Mouse (Mus musculus) left cerebral cortex, postnatal 4 days (tissue): ENCODE data around the gene Gphb5. TPM values are rescaled to one million over a fixed set of nuclear protein-coding genes. Genes with fewer than 3 reads are reported as not detected.
A peak's percentile ranks its signal among the peaks of the same experiment; 100 is the strongest.
"Not testable (repeated sequence)": the region's sequence is repeated elsewhere in the genome, so short reads cannot be mapped to it uniquely, and the experiment has no call there.

Experiments used
- DNase-seq: peaks from one replicate; pipeline ENCODE4 v3.0.0-alpha.2; 2022
- intact Hi-C: fragments of 180-260 bp; cut with DNase I; formaldehyde crosslinking; loops from one replicate; pipeline ENCODE4 v1.15.1; 2025
- total RNA-seq, 2 experiments: library from RNA; stranded (reverse); gene quantifications; 2 replicates each; pipeline ENCODE4 v1.2.3; 2021

Gene Gphb5
- total RNA-seq = not detected

- DNase-seq = no peak
- intact Hi-C loops = no loop called here
Observed at GRCm38 (mm10) chr12:75416681-75417080, at the start of gene Gphb5. TSS of gene Gphb5 (minus strand) at chr12:75416781.

GRCm38 (mm10) chr12:75466206-75466605 is 49.6 kb upstream of the Gphb5 start:
- no peak for DNase-seq
- intact Hi-C loops = loop anchor here (5.0 kb wide), 2 partner anchors 131 to 186 kb away; partner anchors contain the start of gene Ppp2r5e

DNA sequence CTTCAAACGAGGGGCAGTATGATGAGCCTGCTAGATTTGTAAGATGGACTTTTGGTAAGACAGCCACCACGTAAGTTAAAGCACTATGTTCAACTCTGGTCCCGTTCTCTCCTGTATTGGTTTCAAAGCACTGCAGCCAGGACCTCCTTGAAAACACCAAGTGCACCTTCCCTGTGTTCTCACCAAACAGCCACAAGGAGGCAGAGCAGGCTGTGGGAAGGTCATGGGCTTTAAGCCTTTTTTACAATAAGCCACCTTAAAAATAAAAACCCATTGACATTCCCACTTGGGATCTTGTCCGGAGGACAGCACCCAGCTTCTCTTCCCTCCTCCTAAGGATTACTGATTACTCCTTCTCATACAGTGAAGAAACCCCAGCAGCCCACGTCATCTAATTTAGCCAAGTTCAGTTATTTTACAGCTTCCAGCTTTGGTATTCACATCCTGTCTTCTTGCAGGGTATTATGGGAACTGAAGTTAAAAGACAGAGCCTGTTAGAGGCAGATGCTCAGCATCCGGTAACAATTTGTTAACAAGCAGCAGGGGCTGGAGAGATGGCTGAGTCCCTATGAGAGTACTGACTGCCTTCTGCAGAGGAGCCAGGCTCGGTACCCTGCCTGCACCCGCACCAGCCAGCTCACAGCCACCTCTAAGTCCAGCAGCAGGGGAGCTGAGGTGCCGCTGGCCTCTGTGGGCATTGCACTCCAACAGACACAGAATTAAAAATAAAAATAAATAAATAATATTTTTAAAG is 47.6 kb upstream of the Gphb5 start:
- DNase-seq = peak; percentile 23
- intact Hi-C loops = no loop called here

GRCm38 (mm10) chr12:75460561-75460960 is 44.0 kb upstream of the Gphb5 start:
- DNase-seq = no peak
- intact Hi-C loops = no loop called here

DNA sequence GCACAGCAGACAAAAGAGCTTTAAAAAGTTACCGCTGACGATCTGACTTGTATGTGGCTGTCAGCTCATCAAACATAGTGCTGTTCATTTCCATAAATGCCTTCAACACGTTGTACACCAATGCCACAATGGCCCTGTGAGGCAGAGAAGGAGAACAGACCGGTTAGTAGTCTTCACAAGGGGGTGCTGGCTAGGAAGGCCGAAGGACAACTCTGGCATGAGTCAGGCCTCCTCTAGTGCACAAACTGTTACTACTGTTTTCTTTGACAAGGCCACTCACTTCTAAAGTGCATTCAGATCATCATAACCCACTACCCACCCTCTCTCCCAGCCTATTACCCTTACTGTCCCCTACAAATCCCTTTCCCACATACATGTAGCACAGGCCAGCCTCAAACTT is 43.1 kb upstream of the Gphb5 start:
- intact Hi-C loops = no loop called here
- no peak for DNase-seq

- DNase-seq = no peak
- intact Hi-C loops = no loop called here
Observed at GRCm38 (mm10) chr12:75453441-75453840, 36.9 kb upstream of the Gphb5 start.

DNA sequence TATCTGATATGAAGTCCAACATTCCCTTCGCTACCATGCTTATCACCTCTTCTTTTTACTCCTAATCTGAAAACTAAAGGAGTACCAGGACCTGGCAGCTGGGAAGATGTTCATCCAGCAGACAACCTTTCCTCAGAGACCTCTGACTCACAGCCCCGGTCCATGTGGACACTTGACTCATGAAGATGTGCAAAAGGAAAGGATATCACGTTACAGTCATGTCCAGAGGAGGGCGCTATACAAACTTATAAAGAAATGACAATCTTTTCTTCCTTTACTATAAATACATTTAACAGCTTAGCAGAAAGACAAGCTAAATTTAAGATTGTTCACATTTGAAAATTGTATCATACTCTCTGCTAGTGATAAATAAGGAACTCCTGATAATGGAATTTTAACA is 36.4 kb upstream of the Gphb5 start:
- intact Hi-C loops = no loop called here
- no peak for DNase-seq

GRCm38 (mm10) chr12:75450592-75450991 is 34.0 kb upstream of the Gphb5 start:
- intact Hi-C loops = no loop called here
- DNase-seq = no peak

- no peak for DNase-seq
- intact Hi-C loops = no loop called here
Observed at GRCm38 (mm10) chr12:75450011-75450410, 33.4 kb upstream of the Gphb5 start.

DNA sequence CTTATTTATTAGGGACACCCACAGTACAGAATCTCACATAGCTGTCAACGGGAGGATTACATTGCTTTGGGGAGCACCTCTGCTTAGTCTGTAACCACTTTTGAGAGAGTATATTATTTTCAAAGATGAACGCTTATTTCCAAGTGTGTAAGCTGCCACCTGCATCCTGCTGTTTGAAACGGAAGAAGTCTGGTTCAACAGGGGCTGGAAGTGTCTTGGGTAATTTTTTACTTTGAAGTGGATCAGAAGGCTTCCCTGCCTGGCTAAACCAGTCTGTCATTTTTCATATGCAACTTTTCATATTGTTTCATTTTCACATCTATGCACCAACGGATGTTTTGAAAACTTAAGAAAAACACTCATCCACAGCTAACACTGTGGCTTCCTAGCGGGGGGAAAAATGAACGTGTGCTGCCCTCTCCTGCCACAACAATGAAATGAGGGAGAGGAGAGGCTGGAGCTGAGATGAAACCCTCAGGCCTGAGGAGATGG is 32.9 kb upstream of the Gphb5 start:
- intact Hi-C loops = no loop called here

GRCm38 (mm10) chr12:75448921-75449320 is 32.3 kb upstream of the Gphb5 start:
- DNase-seq = peak; percentile 34
- intact Hi-C loops = no loop called here

More for the DNA sequence above, 32.9 kb upstream of the Gphb5 start:
- DNase-seq = no peak

- intact Hi-C loops = no loop called here
- DNase-seq = no peak
Observed at GRCm38 (mm10) chr12:75446245-75446644, 29.7 kb upstream of the Gphb5 start.

DNA sequence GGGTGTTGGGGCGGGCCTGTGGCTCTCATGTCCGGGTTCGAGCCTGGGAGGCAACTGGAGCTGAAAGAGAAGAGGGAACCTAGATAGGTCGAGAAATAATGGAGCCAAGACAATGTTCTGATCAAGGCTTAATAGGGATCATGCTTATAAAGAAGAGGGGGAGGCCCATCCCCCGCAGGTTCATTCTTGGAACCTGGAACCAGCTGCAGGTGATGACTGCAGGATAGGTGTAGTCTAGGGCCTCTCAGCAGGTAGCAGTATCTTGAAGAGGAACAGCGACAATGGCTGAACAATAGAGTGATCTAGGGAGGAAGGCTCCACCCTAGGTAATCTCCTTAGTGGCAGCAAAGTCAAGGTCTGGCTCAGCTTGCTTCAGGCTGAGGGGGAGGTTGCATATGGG is 15.8 kb upstream of the Gphb5 start:
- DNase-seq, intact Hi-C loops: not testable (repeated sequence)

- no peak for DNase-seq
- intact Hi-C loops = no loop called here
Observed at GRCm38 (mm10) chr12:75429685-75430396, 13.3 kb upstream of the Gphb5 start.

DNA sequence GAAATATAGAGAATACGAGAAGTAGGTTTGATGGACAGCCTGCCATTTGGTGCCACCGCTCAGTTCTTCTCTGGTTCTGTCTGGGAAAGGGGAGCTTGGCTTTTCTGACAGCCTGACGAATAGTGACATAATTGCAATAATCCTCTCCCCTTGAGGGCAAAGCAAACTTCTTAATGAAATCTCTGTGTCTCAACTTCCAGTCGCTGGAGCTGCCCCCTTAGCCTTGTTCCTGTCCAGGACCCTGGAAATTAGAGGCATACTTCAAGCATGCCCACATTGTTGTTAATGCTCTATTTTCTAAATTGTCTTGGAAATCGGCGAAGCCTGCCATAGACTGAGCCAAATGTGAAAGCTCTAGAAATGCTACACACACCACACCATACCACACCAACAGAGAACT is 12.1 kb upstream of the Gphb5 start:
- DNase-seq = no peak
- intact Hi-C loops = no loop called here

GRCm38 (mm10) chr12:75425882-75426281 is 9.3 kb upstream of the Gphb5 start:
- intact Hi-C loops = no loop called here
- no peak for DNase-seq

GRCm38 (mm10) chr12:75424817-75425216 is 8.2 kb upstream of the Gphb5 start:
- DNase-seq = no peak
- intact Hi-C loops = no loop called here

DNA sequence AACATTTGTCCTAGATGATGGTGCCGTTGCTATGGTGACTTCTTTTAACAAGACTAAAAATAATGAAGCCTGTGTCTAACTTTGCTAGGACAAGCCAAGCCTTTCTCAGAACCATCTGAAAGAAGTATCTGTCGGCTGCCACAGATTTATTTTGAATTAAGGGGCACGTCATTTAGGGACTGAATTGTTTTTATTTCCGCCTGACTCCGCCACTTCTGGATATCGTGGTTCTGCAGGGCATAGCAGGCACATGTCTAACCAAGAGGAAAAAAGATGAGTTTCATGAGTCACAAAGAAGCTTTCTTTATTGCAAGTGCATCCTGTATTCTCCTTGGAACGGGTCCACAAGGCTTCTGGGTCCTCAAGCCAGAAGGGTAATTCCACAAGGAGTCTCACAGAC is 7.8 kb upstream of the Gphb5 start:
- intact Hi-C loops = no loop called here
- no peak for DNase-seq

- DNase-seq = no peak
- intact Hi-C loops = no loop called here
Observed at GRCm38 (mm10) chr12:75414991-75415390, 1.6 kb downstream of the Gphb5 start.

- no peak for DNase-seq
- intact Hi-C loops = no loop called here
Observed at GRCm38 (mm10) chr12:75412964-75413363, 3.6 kb downstream of the Gphb5 start.

DNA sequence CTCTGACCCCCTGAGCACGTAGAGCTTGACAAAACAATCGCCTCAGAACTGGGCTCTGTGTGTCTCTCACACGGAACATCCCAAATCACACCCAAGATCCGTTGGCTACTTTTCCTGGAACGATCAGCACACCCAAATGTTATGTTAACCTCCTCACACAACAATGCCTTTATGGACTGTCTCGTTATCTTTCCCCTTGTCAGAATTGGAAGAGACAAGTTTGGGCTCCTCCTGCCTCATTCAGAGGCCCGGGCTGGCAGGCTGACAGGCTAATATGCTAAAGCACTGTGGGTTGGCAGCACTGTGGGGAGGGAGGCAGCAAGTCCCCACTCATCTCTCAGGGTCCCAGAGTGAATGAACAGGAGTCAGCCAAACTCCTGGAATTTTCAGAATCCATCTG is 19.5 kb downstream of the Gphb5 start:
- peak; percentile 25 for DNase-seq
- intact Hi-C loops = no loop called here

DNA sequence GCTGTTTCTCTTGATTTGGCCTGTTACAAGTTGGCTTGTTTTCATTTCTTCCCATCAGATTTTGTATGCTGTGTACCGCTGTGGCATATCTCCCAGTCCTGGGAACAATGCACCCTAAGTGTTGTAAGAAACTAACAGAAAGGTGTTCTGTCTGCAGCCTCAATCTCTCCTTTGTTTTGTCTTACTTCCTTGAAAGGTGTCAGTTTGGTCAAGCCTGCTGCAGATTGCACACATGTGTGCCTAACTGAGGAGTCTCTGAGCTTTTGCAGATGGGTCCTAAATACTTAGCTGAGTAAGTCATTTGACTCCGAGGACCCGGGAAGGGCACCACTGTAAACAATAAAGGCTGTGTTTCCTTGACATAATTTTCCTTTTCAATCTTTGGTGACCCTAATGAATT is 20.0 kb downstream of the Gphb5 start:
- no peak for DNase-seq
- intact Hi-C loops = no loop called here
